Mouse (Mus musculus) thymus, postnatal 36 days (tissue): ENCODE results near the gene Mfsd4b5.
"Not testable (repeated sequence)": the region's sequence is repeated elsewhere in the genome, so short reads cannot be mapped to it uniquely, and the experiment has no call there.

Source experiments
- DNase-seq, 2 experiments: peaks; one replicate each; pipeline ENCODE4 v3.0.0; 2022; ENCODE audit warnings: mixed read lengths in 2 of 2

Mfsd4b5 gene

DNA sequence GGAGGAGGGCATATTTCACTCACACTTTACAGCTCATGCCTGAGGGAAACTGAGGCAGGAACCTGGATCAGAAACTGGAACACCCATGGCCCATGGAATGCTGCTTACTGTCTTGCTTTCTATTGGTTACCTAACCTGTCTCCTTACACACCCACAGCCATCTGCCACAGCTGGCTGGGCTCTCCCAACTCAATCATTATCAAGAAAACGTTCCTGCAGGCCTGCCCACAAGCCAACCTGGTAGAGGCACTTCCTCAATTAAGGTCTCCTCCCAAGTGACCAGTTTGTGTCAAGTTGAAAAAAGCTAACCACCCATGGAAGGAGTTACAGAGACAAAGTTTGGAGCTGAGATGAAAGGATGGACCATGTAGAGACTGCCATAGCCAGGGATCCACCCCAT lies 24.5 kb downstream of the Mfsd4b5 start:
- DNase-seq: no peak

DNA sequence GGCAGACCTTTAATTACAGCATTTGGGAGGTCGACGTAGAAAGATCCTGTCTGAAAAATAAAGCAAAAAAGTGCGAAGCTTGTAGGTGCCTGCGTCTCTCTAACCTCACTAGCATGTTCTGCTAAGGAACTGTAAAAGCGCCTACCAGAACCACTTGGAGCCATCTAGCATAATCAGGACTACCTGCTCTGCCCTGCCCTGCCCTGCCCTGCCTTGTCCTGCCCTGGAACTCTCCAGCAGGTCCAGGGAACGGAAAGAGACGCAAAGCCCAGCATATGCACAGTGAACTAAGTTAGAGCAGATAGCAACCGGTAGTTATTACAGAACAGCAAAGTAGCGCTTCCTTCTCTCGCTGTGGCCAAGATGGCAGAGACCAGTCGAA lies 26.0 kb downstream of the Mfsd4b5 start:
- DNase-seq: no peak

DNA sequence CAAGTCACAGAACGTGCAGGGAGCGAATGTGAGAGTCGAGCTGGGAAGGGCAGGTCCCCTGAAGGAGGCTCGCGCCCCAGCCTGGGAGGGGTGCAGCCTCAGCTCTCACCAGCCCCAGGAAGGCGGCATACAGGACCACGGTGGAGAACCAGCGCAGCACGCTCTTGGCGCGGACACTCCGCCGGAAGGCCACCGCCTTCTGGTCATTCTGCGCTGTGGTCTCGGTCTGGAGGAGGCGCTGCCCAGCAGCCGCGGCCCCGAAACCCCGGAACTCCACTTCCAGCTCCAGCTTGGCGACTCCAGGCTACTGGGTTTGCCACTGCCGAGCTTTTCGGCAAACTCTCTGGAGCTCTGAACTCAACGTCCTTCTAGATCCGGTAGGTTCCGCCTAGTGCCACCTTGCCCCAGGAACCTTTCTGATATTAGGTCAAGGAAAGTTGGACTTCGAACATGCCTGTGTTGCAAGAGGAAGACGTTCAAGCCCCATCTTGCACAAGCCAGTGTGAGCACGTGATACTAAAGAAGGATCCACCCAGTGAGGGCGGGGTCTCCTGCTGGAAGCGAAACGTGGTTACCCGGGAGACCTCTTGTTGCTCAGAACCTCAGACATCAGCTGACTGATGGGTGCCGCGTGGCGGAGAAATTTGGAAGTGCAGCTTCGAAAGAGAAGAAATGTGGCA lies 26.5 kb downstream of the Mfsd4b5 start, which contains the start of gene Mfsd4b3:
Gene Mfsd4b3 (minus strand): TSS at position 393 of the 680 bp plus-strand sequence.
- DNase-seq: peak; percentile 93 to 95

DNA sequence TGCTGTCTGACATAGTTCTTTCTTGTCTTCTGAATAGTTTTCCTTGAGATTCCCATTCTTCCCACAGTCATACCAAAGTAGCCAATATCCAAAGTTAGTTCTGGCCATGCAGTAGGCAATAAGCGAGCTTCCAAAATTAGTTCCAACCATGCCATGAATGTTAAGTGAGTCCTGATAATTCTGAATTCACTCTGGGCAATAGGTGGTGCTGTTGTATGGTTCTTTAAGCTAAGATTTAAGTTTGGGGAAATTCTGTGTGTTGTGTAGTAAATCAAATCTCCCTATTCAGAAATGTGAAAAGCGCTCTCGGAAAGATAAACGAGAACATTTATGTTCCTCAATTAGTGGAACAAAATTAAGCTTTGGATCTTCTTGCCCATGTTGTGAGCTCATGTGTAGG lies 28.2 kb downstream of the Mfsd4b5 start:
- DNase-seq: no peak

DNA sequence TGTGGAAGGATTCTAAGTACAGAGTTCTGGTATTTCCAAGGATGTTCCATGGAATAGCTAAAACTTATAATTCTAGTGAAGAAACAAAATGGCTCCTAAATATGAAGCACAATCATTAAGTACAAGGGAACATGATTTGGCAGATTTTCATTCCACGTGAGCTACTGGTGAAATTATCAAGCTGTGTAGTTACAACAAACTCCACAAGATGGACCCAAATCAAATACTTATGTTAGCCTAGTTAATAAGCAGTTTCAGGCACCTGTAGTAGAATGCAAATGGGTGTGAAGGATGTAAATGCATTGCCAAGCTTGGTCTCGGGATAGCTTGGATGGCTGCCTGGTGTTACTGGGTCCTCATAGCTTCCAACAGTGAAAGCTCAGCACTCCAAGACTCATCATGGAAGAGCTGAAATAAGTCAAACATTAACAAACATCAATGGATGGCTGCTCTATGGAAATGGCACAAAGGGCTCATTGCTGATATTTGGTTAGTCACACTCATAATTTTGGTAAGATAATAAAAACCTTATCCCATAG lies 30.0 kb downstream of the Mfsd4b5 start:
- no peak for DNase-seq

DNA sequence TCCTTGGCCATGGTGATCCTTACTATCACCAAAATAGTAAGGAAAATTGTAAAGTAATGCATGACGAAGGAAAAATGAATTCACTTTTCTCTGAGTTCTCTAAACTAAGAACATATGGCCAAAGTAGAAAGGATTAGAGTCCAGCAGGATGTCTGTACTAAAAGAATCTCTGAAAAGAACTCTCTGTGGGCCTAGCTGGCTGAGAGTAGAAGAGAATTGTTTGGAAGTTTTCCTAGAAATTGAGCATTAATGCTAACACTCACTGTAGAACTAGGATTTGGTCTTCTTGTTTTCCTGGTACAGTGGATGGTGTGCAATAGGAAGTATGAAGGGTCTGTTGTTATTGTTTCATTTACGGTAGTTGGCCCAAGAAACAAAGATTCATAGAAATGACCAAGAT lies 31.3 kb downstream of the Mfsd4b5 start:
- DNase-seq: no peak

DNA sequence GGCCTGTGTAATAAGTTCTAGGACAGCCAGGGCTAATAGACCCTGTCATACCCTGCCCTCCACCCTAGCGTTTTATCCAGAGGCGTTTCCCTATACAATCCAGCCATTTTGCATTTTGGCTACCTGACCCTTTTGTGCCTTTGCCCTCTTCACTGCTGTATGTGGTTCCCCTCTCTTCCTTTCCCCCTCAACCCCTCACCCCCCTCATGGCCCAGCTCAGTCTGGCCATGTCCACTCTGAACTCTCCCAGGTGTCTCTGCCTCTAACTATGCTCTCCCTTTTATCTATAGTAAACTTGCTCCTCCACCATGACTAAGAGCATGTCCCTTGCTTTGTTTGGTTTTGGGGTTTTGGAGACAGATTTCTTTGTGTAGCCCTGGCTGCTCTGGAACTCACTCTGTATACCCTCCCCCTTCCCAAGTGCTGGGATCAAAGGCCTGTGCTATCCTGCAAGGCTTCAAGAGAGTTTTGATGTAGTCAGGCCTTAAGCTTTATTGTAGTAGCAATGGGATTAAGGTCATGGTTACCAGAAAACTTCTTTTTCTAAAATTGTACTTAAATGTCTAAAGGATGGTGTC lies 37.0 kb downstream of the Mfsd4b5 start:
- DNase-seq: no peak

DNA sequence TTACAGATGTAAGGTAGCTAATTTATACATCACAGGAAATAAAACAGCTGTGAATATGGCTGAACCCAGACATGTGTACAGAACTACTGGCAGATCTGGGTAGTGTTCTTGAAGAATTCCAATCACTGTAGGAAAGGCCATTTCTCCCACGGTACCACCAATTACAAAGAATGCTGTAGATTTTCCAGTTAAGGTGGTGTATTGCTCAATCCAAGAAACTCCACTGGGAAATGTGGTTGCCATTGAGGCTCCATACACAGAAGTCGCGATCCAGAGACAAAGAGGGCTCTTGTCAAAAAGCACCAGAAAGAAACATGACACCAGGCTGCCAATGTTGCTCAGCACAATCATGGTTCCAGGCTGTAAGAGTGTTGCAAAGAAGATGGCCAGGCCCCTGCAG lies 39.3 kb downstream of the Mfsd4b5 start:
- DNase-seq: not testable (repeated sequence)

DNA sequence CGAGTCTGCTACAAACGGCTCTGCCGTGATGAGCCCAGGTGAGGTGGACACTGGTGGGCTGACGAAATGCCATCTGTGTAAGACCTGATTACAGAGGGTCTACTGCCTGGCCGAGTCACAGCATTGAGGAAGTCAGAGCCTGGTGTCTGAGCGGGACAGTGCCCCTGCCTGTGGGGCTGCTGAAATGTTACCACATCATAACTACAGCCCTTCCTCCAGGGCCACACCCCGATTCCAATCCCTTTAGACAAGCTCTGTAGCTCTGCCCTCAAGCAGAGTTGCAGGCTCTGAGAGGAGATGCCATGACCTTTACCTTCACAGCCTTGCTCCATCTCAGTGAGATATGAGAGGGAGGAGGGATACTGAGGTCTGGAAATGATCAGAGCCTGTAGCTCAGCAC lies 49.9 kb downstream of the Mfsd4b5 start:
- DNase-seq: no peak

DNA sequence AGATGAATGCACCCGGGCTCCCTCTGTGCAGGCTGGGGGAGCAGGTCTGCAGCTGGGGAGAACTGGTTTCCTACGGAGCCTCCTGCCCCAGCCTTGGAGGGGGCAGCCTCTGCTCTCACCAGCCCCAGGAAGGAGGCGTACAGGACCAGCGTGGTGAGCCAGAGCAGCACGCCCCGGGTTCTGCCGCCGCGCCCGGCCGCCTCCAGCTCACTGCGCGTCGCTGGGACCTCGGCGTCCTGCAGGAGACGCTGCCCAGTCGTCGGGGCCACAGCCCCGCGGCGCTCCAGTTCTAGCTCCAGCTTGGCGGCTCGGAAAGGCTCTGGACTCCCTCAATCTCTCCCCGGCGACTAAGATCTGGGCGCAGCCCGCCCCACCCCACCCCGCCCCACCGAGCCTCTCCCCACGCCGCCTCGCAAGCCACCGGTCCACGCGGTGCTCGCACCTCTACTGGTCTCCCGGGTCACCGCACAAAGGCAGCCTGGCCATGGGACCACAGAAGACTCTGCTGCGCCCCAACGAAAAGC lies 59.8 kb downstream of the Mfsd4b5 start, which contains the start of gene Mfsd4b2:
Gene Mfsd4b2 (minus strand): TSS at position 308 of the 524 bp plus-strand sequence.
- DNase-seq: peak; percentile 6 to 12

DNA sequence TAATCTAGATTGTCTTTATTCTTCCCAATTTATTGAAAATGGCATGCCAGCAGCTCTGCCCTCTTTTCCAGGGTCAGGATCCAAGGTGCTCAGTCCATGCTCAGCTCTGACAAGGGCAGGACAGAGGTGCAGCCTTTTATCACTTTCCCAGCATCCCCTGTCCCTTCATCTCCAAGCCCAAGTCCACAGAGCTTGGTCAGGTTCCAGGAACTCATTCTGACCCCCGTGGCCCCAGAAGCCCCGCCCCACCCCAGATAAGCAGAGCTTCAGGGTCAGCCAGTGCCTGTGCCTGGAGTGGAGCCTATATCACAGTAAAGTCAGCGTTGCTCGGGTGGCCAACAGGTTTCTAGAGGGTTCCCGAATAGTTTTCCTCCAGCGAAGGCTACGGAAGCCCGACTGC lies 61.9 kb downstream of the Mfsd4b5 start:
- not testable (repeated sequence) for DNase-seq

DNA sequence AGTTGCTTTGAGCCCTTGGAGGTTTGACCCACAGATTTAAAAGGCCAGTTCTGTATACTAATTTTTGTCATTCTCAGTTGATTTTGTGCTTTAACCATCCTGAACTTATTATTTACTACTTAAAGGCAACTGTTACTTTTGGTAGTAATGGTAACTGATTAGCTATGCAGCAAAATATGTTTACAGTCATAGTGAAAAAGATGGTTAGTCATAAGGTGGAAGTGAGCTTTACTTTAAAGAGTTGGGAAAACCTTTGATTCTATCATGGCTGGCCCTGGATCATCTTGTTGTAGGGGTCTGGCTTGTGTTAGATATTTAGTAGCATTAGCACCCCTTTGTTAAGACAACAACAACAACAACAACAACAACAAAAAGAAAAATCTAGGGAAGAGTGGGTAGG lies 73.8 kb downstream of the Mfsd4b5 start:
- no peak for DNase-seq

DNA sequence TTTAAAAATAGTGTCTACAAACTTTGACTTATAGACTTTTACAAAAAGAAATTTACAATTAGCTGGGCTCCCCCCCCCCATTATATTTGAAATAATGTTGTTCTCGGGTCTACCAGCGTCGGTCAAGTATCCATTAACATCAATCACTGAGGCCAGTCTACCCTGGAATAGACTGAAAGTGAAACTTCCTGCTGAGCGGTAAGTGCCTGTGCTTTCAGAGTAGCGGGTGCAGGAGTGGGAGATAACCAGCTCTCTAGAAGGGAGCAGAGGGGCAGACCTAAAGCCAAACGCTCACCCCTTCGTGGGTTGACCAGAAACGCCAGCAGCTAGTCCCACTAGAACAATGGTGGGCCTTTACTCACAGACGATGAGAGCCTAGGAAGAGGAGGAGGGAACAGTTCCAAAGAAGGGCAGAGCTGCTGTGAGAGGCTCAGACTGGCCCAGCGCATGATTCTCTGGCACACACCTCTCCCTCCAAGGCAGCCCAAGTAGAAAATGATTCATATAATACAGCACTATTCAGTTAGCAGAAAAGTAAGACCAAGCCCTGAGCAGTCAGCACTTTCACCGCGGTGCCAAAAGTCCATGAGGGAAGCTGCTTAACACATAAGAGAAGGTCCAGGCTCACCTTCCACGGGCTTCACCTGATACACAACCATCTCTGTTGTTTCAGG lies 77.5 kb downstream of the Mfsd4b5 start:
- no peak for DNase-seq
